Mouse (Mus musculus): ENCODE results near the gene Lxn.

GRCm38 (mm10) chr3:67482400-67482799, 18.7 kb upstream of the Lxn start:
- TF ChIP-seq POLR2A (IDR thresholded peaks at IDR 0.05; ENCODE audit: borderline replicate concordance, low read depth, low read length) (no peak), CTCF (IDR thresholded peaks at IDR 0.05; ENCODE audit: low read depth, low read length) (no peak)
